Mouse (Mus musculus) adrenal gland, adult 8-10 months (tissue): Measurements from ENCODE around the gene Pycard. TPM values are rescaled to one million over a fixed set of nuclear protein-coding genes. Genes with fewer than 3 reads are reported as not detected.

Source experiments
- total RNA-seq, 4 experiments: library from RNA; stranded (reverse); gene quantifications; 2 replicates each; pipeline ENCODE4 v1.2.4; 2022

The Pycard gene
- total RNA-seq, 4 experiments from 2014 or later = 4.0 to 5.8 (median 4.5) TPM

Other genes with a start within 250 kb of the Pycard start
- gene Fbxl19, start 249.3 kb downstream of the Pycard start, total RNA-seq = 10 to 100 TPM; 13.5 to 18.6 (median 16.5) TPM
- gene Orai3, start 224.1 kb downstream of the Pycard start, total RNA-seq = 10 to 100 TPM; 30.1 to 37.2 (median 35.0) TPM
- gene Setd1a, start 217.2 kb downstream of the Pycard start, total RNA-seq = 10 to 100 TPM; 39.6 to 54.6 (median 45.7) TPM
- gene Gm49388, start 208.3 kb downstream of the Pycard start, total RNA-seq = 1 to 10 TPM; 4.2 to 8.9 (median 5.8) TPM
- 10 to 100 TPM; 33.8 to 44.9 (median 41.5) TPM for gene Hsd3b7, start 193.3 kb downstream of the Pycard start, total RNA-seq
- gene Stx4a, start 169.6 kb downstream of the Pycard start, total RNA-seq = 100 to 1,000 TPM in 3 of 4 experiments, 10 to 100 TPM in 1; 84.9 to 143 (median 113) TPM
- gene Stx1b, start 169.3 kb downstream of the Pycard start, total RNA-seq = 1 to 10 TPM; 2.9 to 8.5 (median 6.3) TPM
- gene Zfp646, start 117.6 kb downstream of the Pycard start, total RNA-seq = 10 to 100 TPM; 34.2 to 46.2 (median 40.2) TPM
- 10 to 100 TPM in 2 of 4 experiments, 1 to 10 TPM in 2; 8.0 to 15.1 (median 9.2) TPM for gene Zfp668, start 117.0 kb downstream of the Pycard start, total RNA-seq
- 1 to 10 TPM; 1.0 to 2.9 (median 1.6) TPM for gene Prss53, start 102.9 kb downstream of the Pycard start, total RNA-seq
- under 1 TPM in 1 of 4 experiments, not detected in 3; 0.38 TPM for gene Gm21974, start 98.4 kb downstream of the Pycard start, total RNA-seq
- gene Vkorc1, start 98.2 kb downstream of the Pycard start, total RNA-seq = 10 to 100 TPM; 69.6 to 94.3 (median 79.1) TPM
- gene Bckdk, start 89.8 kb downstream of the Pycard start, total RNA-seq = 100 to 1,000 TPM; 108 to 147 (median 120) TPM
- gene Kat8, start 81.4 kb downstream of the Pycard start, total RNA-seq = 10 to 100 TPM; 29.0 to 33.4 (median 31.1) TPM
- gene Prss8, start 63.8 kb downstream of the Pycard start, total RNA-seq = under 1 TPM in 1 of 4 experiments, not detected in 3; 0.16 TPM
- gene Prss36, start 47.1 kb downstream of the Pycard start, total RNA-seq = 10 to 100 TPM in 2 of 4 experiments, 1 to 10 TPM in 2; 8.4 to 10.5 (median 9.6) TPM
- gene Fus, start 26.4 kb downstream of the Pycard start, total RNA-seq = 100 to 1,000 TPM; 106 to 430 (median 307) TPM
- gene Trim72, start 10.1 kb upstream of the Pycard start, total RNA-seq = under 1 TPM in 3 of 4 experiments, not detected in 1; 0.12 to 0.31 (median 0.24) TPM
- 1 to 10 TPM; 5.6 to 6.9 (median 6.4) TPM for gene Itgam, start 68.8 kb upstream of the Pycard start, total RNA-seq
- gene Gm49368, start 68.8 kb upstream of the Pycard start, total RNA-seq = under 1 TPM in 1 of 4 experiments, not detected in 3; 0.11 TPM
- gene Itgax, start 135.7 kb upstream of the Pycard start, total RNA-seq = 1 to 10 TPM; 1.6 to 9.6 (median 5.1) TPM
- gene Itgad, start 160.5 kb upstream of the Pycard start, total RNA-seq = under 1 TPM in 2 of 4 experiments, not detected in 2; 0.40 to 0.46 TPM
- gene Cox6a2, start 212.5 kb upstream of the Pycard start, total RNA-seq = 1 to 10 TPM in 2 of 4 experiments, not detected in 2; 4.1 to 5.3 TPM
- 10 to 100 TPM; 23.2 to 30.2 (median 24.4) TPM for gene Armc5, start 243.5 kb upstream of the Pycard start, total RNA-seq
- gene 9130023H24Rik, start 244.2 kb upstream of the Pycard start, total RNA-seq = 10 to 100 TPM in 2 of 4 experiments, 1 to 10 TPM in 2; 8.8 to 11.7 (median 9.9) TPM